Mouse (Mus musculus): ENCODE results near the gene Bri3bp.

- TF ChIP-seq CTCF (IDR thresholded peaks at IDR 0.05; ENCODE audit: extremely low read depth, insufficient read depth, low read length) (no peak), POLR2A (IDR thresholded peaks at IDR 0.05; ENCODE audit: extremely low read depth, insufficient read depth, low read length) (no peak)
These were observed 36.2 kb downstream of the Bri3bp start for GRCm38 (mm10) chr5:125477533-125477932.

Data from cortical plate, adult 2 months (tissue).